Mouse (Mus musculus) urinary bladder, adult 2 months (tissue): ENCODE measurements around the gene Tsga13. TPM values are rescaled to one million over a fixed set of nuclear protein-coding genes. Genes with fewer than 3 reads are reported as not detected.

Experiments
- DNase-seq: peaks from one replicate; pipeline ENCODE4 v3.0.0; 2022; ENCODE audit warnings: low spot score
- polyA plus RNA-seq: library from polyadenylated mRNA; depleted of rRNA; stranded (reverse); fragments of >200 nt; gene quantifications from 2 replicates; pipeline ENCODE4 v1.2.3, GENCODE M21; 2012; rRNA removed

The Tsga13 gene
- polyA plus RNA-seq = 0.13 TPM in 1 of 2 replicates, not detected in the other

- no peak for DNase-seq
Observed at GRCm38 (mm10) chr6:30915473-30915872, at the start of gene Tsga13. Gene Tsga13, minus strand, starts transcription at chr6:30915573.

DNA sequence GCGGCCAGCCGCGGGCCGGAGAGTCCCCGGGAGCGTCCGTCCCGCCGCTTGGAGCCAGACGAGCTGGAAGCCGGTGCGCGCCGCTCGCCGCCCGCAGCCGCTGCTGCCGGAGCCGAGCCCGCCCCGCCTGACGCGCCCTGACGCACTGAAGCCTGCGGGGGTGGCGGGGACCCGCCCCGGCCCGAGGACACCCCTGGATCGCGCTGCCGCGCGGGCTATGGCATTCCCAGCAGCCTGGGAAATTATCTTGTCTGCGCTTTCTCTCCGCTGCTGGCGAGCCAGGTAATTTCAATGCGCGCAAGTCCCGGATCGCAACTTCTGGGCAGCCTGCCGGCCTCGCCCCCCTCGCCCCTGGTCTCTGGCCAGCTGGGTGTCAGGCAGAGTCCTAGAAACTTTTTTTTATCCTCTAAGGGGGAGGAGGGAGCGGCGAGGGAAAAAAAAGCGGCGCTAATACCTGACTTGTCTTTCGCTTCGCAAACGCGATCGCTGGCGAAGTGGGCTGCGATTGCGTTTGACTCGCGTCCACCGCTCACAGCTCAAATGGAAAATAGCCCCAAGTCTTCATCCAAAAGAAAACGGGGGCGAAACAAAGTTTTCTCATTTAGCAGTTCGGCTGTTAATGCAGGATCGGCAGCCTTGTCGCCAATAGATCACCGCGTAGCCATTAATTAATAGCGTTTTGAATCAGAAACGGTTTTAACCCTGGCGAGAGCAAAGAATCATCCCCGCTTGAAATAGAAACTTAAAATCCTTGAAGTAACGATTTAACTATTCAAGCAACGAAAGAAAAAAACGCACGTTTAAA is 43.6 kb upstream of the Tsga13 start, which contains the start of gene Klf14:
Gene Klf14, minus strand, starts transcription at position 343 of the 805 bp plus-strand sequence.
- peak; percentile 34 for DNase-seq

GRCm38 (mm10) chr6:30957784-30958735 is 42.7 kb upstream of the Tsga13 start:
- peak; percentile 22 for DNase-seq

GRCm38 (mm10) chr6:30939264-30939663 is 23.9 kb upstream of the Tsga13 start:
- no peak for DNase-seq

- DNase-seq = no peak
Observed at GRCm38 (mm10) chr6:30922821-30923220, 7.4 kb upstream of the Tsga13 start.

DNA sequence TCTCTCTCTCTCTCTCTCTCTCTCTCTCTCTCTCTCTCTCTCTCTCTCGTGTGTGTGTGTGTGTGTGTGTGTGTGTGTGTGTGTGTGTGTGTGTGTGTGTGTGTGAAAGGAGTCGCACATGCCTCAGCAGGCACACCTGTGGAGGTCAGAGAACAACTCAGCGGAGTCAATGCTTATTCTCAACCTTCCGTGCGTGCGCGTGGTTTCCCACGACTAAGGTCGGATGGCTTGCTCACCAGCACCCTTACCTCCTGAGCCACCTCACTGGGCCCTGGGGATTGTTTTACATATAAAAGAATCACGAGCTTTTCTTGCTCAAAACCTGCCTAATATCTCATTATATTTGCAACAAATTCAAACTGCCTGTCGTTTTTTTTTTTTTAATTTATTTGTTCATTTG is 6.5 kb upstream of the Tsga13 start:
- no peak for DNase-seq

DNA sequence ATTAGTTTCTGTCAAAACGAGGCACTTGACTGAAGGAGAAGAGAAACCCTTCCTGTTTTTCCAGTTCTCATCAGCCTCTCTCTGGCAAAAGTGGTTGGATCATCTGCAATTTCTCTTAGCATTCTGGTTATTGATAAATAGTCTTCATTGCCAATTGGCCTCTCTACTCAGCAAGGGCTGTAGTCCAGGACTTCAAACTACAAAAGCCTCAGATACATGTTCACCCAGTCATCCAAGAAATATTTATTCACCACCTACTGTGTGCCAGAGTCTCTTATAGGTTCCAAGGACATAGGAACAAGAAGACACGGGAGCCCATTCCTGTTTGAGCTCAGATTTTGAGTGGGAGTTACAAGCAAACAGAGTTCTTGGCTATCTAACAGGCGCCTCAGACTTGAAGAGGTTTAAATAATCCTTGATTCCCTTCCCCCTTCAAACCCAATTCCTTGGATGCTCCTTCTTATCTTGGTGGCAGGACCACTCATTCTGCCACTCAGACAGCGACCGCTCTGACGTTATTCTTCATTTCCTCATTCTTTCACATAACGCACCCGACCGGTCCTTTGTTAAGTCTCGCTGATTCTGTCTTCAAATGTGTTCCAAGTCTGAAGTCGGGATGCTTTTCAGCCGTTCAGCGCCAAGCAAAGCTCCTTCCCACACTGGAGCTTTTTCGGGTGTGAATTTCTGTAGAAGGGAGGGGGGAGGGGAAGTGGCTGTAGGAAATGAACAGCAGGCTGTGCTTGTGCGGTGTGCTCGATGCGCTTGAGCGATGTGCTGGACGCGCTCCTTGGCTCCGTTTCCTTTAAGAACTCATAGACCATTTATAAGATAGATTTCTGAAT is 5.7 kb upstream of the Tsga13 start:
- DNase-seq = no peak

- DNase-seq = no peak
Observed at GRCm38 (mm10) chr6:30907970-30908369, 7.4 kb downstream of the Tsga13 start.

GRCm38 (mm10) chr6:30904911-30905310 is 10.5 kb downstream of the Tsga13 start:
- DNase-seq = no peak

- DNase-seq = no peak
Observed at GRCm38 (mm10) chr6:30904033-30904432, 11.3 kb downstream of the Tsga13 start.

GRCm38 (mm10) chr6:30897520-30897919 is 17.9 kb downstream of the Tsga13 start:
- DNase-seq = no peak

DNA sequence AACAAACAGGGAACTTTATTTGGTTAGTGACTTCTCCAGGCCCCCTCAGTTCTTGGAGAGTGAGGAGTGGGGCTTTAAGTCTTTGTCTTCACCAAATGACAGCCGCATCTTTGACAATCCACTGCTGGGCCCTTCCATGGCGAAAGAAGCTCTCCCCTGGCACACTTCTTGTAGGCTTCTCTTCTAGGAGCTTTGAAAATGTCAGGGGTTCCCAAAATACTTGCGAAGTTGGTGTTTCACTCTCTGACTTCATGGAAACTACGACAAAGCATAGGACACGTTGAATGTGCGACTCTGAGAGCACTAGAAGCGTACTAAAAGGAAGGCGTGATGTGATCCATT is 18.4 kb downstream of the Tsga13 start:
- no peak for DNase-seq

GRCm38 (mm10) chr6:30896195-30896985 is 19.0 kb downstream of the Tsga13 start, which contains the start of gene Copg2:
Gene Copg2, minus strand, starts transcription at chr6:30896794.
- peak; percentile 97 for DNase-seq

DNA sequence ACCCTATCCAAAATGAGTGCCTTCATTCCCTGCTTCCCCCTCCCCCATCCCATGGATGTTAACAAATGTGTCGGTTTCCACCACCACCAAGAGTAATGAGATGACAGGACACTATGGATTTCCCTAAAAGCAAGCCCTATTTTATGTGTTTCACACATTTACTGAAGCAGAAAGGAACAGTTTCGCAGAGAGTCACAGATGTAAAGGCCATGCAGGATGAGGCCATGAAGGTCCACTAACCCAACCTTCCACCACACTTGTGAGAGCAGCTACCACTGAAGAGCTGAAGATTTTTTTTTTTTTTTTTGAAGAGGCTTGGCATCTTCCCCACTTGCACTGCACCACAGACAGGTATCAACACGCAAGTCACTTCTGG is 19.6 kb downstream of the Tsga13 start:
- no peak for DNase-seq

- no peak for DNase-seq
Observed at GRCm38 (mm10) chr6:30893081-30893480, 22.3 kb downstream of the Tsga13 start.

- DNase-seq = no peak
Observed at GRCm38 (mm10) chr6:30891761-30892160, 23.6 kb downstream of the Tsga13 start.

DNA sequence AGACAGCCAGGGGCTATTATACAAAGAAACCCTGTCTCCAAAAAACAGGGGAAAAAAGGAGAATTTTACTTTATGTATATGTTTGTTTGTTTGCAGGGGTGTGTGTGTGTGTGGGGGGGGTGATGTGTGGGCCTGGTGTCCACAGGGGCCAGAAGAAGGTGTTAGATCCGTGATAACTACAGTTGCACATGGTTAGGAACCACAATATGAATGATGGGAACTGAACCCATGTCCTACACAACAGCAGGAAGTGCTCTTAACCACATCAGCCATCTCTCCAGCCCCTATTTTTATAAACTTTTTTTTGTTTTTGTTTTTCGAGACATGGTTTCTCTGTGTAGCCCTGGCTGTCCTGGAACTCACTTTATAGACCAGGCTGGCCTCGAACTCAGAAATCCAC is 30.5 kb downstream of the Tsga13 start:
- DNase-seq = no peak

DNA sequence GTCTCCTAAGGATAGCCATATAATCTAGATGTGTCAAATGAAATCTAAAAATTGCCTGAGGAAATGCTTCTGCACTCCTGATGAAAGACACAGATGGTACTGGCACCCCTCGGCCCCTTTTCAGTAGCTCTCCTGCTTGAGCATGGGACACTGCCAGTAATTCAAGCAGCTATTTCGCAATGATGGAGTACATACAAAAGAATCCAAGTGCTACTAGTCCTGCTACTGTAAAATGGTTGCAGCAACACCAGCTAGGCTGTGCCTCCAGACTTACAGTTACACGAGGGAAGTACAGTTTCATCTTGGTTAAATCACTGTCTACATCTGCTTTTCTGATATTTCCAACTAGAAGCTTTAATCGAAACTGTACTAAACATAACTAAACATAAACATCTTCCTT is 31.9 kb downstream of the Tsga13 start:
- DNase-seq = no peak

- no peak for DNase-seq
Observed at GRCm38 (mm10) chr6:30876661-30877060, 38.7 kb downstream of the Tsga13 start.

- DNase-seq = no peak
Observed at GRCm38 (mm10) chr6:30866501-30866900, 48.9 kb downstream of the Tsga13 start.
